Mouse (Mus musculus): ENCODE measurements around the gene Nup188. TPM values are rescaled to one million over a fixed set of nuclear protein-coding genes. Genes with fewer than 3 reads are reported as not detected.

The Nup188 gene
- polyA plus RNA-seq, 1 experiment: 16.5 TPM

- H3K27ac ChIP-seq (ENCODE audit: insufficient read depth, low read length): peak overlapping the region; percentile 50; the same call in 1 of the 2 replicates
- H3K4me1 ChIP-seq (ENCODE audit: control insufficient read depth, insufficient read depth, low read length): peaks cover 3% of the 10 kb centered on the region
- TF ChIP-seq CTCF (IDR thresholded peaks at IDR 0.05; ENCODE audit: extremely low read depth, insufficient read depth, low read length) (0 out of 2 replicates have a peak, but pooled peaks have one; percentile 10), POLR2A (IDR thresholded peaks at IDR 0.05; ENCODE audit: extremely low read depth, insufficient read depth, low read length) (no peak)
- H3K4me3 ChIP-seq (ENCODE audit: insufficient read depth, low read length): no peak overlapping the region
Observed at GRCm38 (mm10) chr2:30336174-30336915, 50.1 kb downstream of the Nup188 start.

DNA sequence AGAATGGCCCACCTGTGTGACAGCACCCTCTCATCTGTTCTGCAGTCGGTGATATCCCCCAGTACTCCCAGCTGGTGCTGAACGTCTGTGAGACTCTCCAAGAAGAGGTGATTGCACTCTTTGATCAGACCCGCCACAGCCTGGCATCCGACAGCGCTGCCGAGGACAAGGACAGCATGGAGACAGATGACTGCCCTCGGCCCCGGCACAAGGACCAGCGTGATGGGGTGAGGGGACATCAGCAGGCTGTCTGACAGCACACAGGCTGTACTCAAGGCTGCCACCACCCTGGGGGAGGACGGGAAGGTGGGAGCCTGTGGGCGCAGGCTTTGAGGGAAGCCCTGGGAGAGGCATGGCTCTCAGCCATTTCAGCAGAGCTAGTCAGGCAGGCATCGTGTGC lies 51.0 kb downstream of the Nup188 start:
- Histone ChIP-seq H3K4me1 (ENCODE audit: control insufficient read depth, insufficient read depth, low read length) (peaks cover 3% of the 10 kb centered on the region), H3K27ac (ENCODE audit: insufficient read depth, low read length) (no peak overlapping the region), H3K4me3 (ENCODE audit: insufficient read depth, low read length) (no peak overlapping the region)
- no peak for TF ChIP-seq CTCF (IDR thresholded peaks at IDR 0.05; ENCODE audit: extremely low read depth, insufficient read depth, low read length)
- TF ChIP-seq POLR2A (IDR thresholded peaks at IDR 0.05; ENCODE audit: extremely low read depth, insufficient read depth, low read length): no peak

- Histone ChIP-seq H3K4me1 (ENCODE audit: control insufficient read depth, insufficient read depth, low read length) (peaks cover 2% of the 10 kb centered on the region; the same call in 1 of the 2 replicates), H3K4me3 (ENCODE audit: insufficient read depth, low read length) (no peak overlapping the region), H3K27ac (ENCODE audit: insufficient read depth, low read length) (no peak overlapping the region)
- no peak for TF ChIP-seq CTCF (IDR thresholded peaks at IDR 0.05; ENCODE audit: extremely low read depth, insufficient read depth, low read length)
- TF ChIP-seq POLR2A (IDR thresholded peaks at IDR 0.05; ENCODE audit: extremely low read depth, insufficient read depth, low read length): no peak
Observed at GRCm38 (mm10) chr2:30342061-30342460, 55.9 kb downstream of the Nup188 start.

DNA sequence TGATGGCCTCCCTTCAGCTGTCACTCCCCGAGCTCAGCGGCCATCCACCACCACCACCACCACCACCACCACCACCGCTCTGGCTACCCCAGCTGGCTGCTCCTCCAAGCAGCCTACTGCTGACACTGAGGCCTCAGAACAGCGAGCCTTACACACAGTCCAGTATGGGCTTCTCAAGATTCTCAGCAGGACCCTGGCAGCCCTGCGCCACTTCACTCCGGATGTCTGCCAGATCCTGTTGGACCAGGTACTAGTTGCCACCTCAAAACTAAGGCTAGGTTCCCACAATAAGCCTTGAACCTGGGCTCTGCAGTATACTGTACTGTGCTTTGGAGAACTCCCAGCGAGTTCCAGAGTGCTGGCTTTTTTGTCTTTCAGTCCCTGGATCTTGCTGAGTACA lies 56.3 kb downstream of the Nup188 start:
- no peak overlapping the region for H3K27ac ChIP-seq (ENCODE audit: insufficient read depth, low read length)
- 0 out of 2 replicates have a peak, but pooled peaks have one; percentile 13 for TF ChIP-seq POLR2A (IDR thresholded peaks at IDR 0.05; ENCODE audit: extremely low read depth, insufficient read depth, low read length)
- TF ChIP-seq CTCF (IDR thresholded peaks at IDR 0.05; ENCODE audit: extremely low read depth, insufficient read depth, low read length): no peak

GRCm38 (mm10) chr2:30343601-30344137 lies 57.5 kb downstream of the Nup188 start:
- TF ChIP-seq POLR2A (IDR thresholded peaks at IDR 0.05; ENCODE audit: extremely low read depth, insufficient read depth, low read length) (peak; percentile 21; the same call in 1 of the 2 replicates), CTCF (IDR thresholded peaks at IDR 0.05; ENCODE audit: extremely low read depth, insufficient read depth, low read length) (no peak)
- Histone ChIP-seq H3K4me1 (ENCODE audit: control insufficient read depth, insufficient read depth, low read length) (no peaks in the 10 kb centered on the region), H3K4me3 (ENCODE audit: insufficient read depth, low read length) (no peak overlapping the region), H3K27ac (ENCODE audit: insufficient read depth, low read length) (no peak overlapping the region)

More for the DNA sequence above, 56.3 kb downstream of the Nup188 start:
- H3K4me1 ChIP-seq (ENCODE audit: control insufficient read depth, insufficient read depth, low read length): no peaks in the 10 kb centered on the region
- H3K4me3 ChIP-seq (ENCODE audit: insufficient read depth, low read length): no peak overlapping the region

- Histone ChIP-seq H3K27ac (ENCODE audit: insufficient read depth, low read length) (no peak overlapping the region), H3K4me1 (ENCODE audit: control insufficient read depth, insufficient read depth, low read length) (no peaks in the 10 kb centered on the region), H3K4me3 (ENCODE audit: insufficient read depth, low read length) (no peak overlapping the region)
- TF ChIP-seq POLR2A (IDR thresholded peaks at IDR 0.05; ENCODE audit: extremely low read depth, insufficient read depth, low read length): no peak
- TF ChIP-seq CTCF (IDR thresholded peaks at IDR 0.05; ENCODE audit: extremely low read depth, insufficient read depth, low read length): no peak
Observed at GRCm38 (mm10) chr2:30345971-30346676, 59.9 kb downstream of the Nup188 start.

GRCm38 (mm10) chr2:30349196-30349595 lies 63.0 kb downstream of the Nup188 start:
- Histone ChIP-seq H3K27ac (ENCODE audit: insufficient read depth, low read length) (no peak overlapping the region), H3K4me3 (ENCODE audit: insufficient read depth, low read length) (no peak overlapping the region), H3K4me1 (ENCODE audit: control insufficient read depth, insufficient read depth, low read length) (peaks cover 2% of the 10 kb centered on the region; the same call in 1 of the 2 replicates)
- no peak for TF ChIP-seq POLR2A (IDR thresholded peaks at IDR 0.05; ENCODE audit: extremely low read depth, insufficient read depth, low read length)
- TF ChIP-seq CTCF (IDR thresholded peaks at IDR 0.05; ENCODE audit: extremely low read depth, insufficient read depth, low read length): no peak

- no peak for TF ChIP-seq POLR2A (IDR thresholded peaks at IDR 0.05; ENCODE audit: extremely low read depth, insufficient read depth, low read length)
- 0 out of 2 replicates have a peak, but pooled peaks have one; percentile 19 for TF ChIP-seq CTCF (IDR thresholded peaks at IDR 0.05; ENCODE audit: extremely low read depth, insufficient read depth, low read length)
- H3K4me3 ChIP-seq (ENCODE audit: insufficient read depth, low read length): no peak overlapping the region
- peaks cover 9% of the 10 kb centered on the region for H3K4me1 ChIP-seq (ENCODE audit: control insufficient read depth, insufficient read depth, low read length)
- H3K27ac ChIP-seq (ENCODE audit: insufficient read depth, low read length): no peak overlapping the region
Observed at GRCm38 (mm10) chr2:30351149-30351548, 65.0 kb downstream of the Nup188 start.

DNA sequence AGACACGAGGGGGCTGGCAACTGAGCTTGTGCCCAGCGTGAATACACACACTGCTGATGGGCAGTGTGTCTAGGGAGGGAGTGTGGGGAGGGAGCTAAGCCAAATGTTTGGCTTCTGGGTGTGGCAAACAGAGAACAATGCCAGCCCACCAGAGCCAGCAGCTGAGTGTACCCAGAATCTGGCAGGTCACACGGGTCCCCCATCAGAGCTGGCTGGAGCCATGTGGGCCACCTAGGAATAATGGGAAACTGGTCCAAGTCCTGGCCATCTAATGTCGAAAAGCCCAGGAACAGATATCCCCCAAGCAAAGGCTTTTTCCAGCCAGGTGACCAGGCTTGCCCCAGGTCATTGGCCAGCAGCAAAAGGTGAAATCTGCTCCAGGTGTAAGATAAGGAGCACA lies 69.7 kb downstream of the Nup188 start:
- Histone ChIP-seq H3K4me1 (ENCODE audit: control insufficient read depth, insufficient read depth, low read length) (peaks cover 17% of the 10 kb centered on the region), H3K4me3 (ENCODE audit: insufficient read depth, low read length) (no peak overlapping the region), H3K27ac (ENCODE audit: insufficient read depth, low read length) (no peak overlapping the region)
- no peak for TF ChIP-seq POLR2A (IDR thresholded peaks at IDR 0.05; ENCODE audit: extremely low read depth, insufficient read depth, low read length)
- TF ChIP-seq CTCF (IDR thresholded peaks at IDR 0.05; ENCODE audit: extremely low read depth, insufficient read depth, low read length): no peak
